Mouse (Mus musculus) MEL (cell line): ENCODE results near the gene Fhl4. TPM values are rescaled to one million over a fixed set of nuclear protein-coding genes. Genes with fewer than 3 reads are reported as not detected.

Experiments
- DNase-seq: peaks from one replicate; pipeline ENCODE4 v3.0.0; 2011; ENCODE audit warnings: low read depth, low spot score
- H3K27ac ChIP-seq: 2 replicates; pipeline ENCODE4 v1.5.1; 2012; ENCODE audit warnings: low read depth, mild to moderate bottlenecking, control low read depth, low read length, moderate library complexity; ENCODE audit not compliant: control insufficient read depth
- H3K27me3 ChIP-seq, 2 experiments: fragments of 150-350 bp in 1 of 2; sonication (generic) in 1 of 2; 2 replicates each; pipeline ENCODE4 v1.6.1; 2012; ENCODE audit warnings: low read length in 2 of 2, mild to moderate bottlenecking in 2 of 2, improper control_type of control experiment in 1 of 2, moderate library complexity in 1 of 2; ENCODE audit not compliant: insufficient read depth in 2 of 2, control insufficient read depth in 1 of 2
- H3K36me3 ChIP-seq, 2 experiments: 2 replicates each; pipeline ENCODE4 v1.6.1; 2012 to 2014; ENCODE audit warnings: low read length in 2 of 2, improper control_type of control experiment in 1 of 2, inconsistent platforms in 1 of 2, mild to moderate bottlenecking in 1 of 2; ENCODE audit not compliant: insufficient read depth in 2 of 2, control insufficient read depth in 1 of 2
- H3K4me1 ChIP-seq, 2 experiments: fragments of 150-350 bp in 1 of 2; sonication (generic) in 1 of 2; 2 replicates each; pipeline ENCODE4 v1.6.1; 2012; ENCODE audit warnings: low read length in 2 of 2, improper control_type of control experiment in 1 of 2, mild to moderate bottlenecking in 1 of 2; ENCODE audit not compliant: insufficient read depth in 2 of 2, control insufficient read depth in 1 of 2
- H3K4me3 ChIP-seq, 2 experiments: fragments of 150-350 bp in 1 of 2; sonication (generic) in 1 of 2; 2 replicates each; pipeline ENCODE4 v1.5.1; 2012; ENCODE audit warnings: low read depth in 2 of 2, low read length in 2 of 2, mild to moderate bottlenecking in 2 of 2, moderate library complexity in 2 of 2, control low read depth in 1 of 2, improper control_type of control experiment in 1 of 2; ENCODE audit not compliant: control insufficient read depth in 1 of 2, insufficient read depth in 1 of 2
- H3K79me2 ChIP-seq: 2 replicates; pipeline ENCODE4 v1.6.1; 2012; ENCODE audit warnings: mild to moderate bottlenecking, low read length, moderate library complexity; ENCODE audit not compliant: control insufficient read depth, poor library complexity, insufficient read depth
- H3K9ac ChIP-seq: 2 replicates; pipeline ENCODE4 v1.6.1; 2012; ENCODE audit warnings: low read depth, mild to moderate bottlenecking, control low read depth, low read length, moderate library complexity; ENCODE audit not compliant: control insufficient read depth, poor library complexity, severe bottlenecking
- H3K9me3 ChIP-seq: fragments of 150-350 bp; sonication (generic); replicated peaks from 2 replicates; pipeline ENCODE4 v1.6.1; 2012; ENCODE audit warnings: mild to moderate bottlenecking, low read length, improper control_type of control experiment, moderate library complexity; ENCODE audit not compliant: insufficient read depth
- CHD1 ChIP-seq: IDR thresholded peaks from 2 replicates; pipeline ENCODE4 v1.6.1; 2012; ENCODE audit warnings: low read depth, mild to moderate bottlenecking, inconsistent platforms, low read length, improper control_type of control experiment
- CTCF ChIP-seq, 3 experiments: IDR thresholded peaks in 2 of 3; conservative IDR thresholded peaks in 1 of 3; 2 replicates each; pipeline ENCODE4 v1.5.1; 2011 to 2012; ENCODE audit warnings: low read length in 3 of 3, low read depth in 2 of 3, mild to moderate bottlenecking in 2 of 3, improper control_type of control experiment in 1 of 3, inconsistent platforms in 1 of 3, mixed read lengths in 1 of 3, moderate library complexity in 1 of 3; ENCODE audit not compliant: control insufficient read depth in 1 of 3, insufficient read depth in 1 of 3, poor library complexity in 1 of 3, severe bottlenecking in 1 of 3
- ETS1 ChIP-seq: IDR thresholded peaks from 2 replicates; pipeline ENCODE4 v1.6.1; 2012; ENCODE audit warnings: low read depth, mild to moderate bottlenecking, inconsistent platforms, low read length, improper control_type of control experiment, moderate library complexity
- GABPA ChIP-seq: IDR thresholded peaks from 2 replicates; pipeline ENCODE4 v1.6.1; 2012; ENCODE audit warnings: low read depth, mild to moderate bottlenecking, inconsistent platforms, low read length, improper control_type of control experiment, moderate library complexity
- GATA1 ChIP-seq: IDR thresholded peaks from 2 replicates; pipeline ENCODE4 v1.6.1; 2011; ENCODE audit warnings: low read depth, low read length, improper control_type of control experiment
- HCFC1 ChIP-seq: IDR thresholded peaks from 2 replicates; pipeline ENCODE4 v1.6.1; 2012; ENCODE audit warnings: low read depth, mild to moderate bottlenecking, inconsistent platforms, low read length, improper control_type of control experiment, moderate library complexity
- KAT2A ChIP-seq: conservative IDR thresholded peaks from 2 replicates; pipeline ENCODE4 v1.6.1; 2012; ENCODE audit warnings: low read depth, low read length, improper control_type of control experiment, inconsistent platforms
- MAFK ChIP-seq: IDR thresholded peaks from 2 replicates; pipeline ENCODE4 v1.6.1; 2011; ENCODE audit warnings: low read depth, mild to moderate bottlenecking, low read length, improper control_type of control experiment, borderline replicate concordance
- MAX ChIP-seq: IDR thresholded peaks from 2 replicates; pipeline ENCODE4 v1.6.1; 2011; ENCODE audit warnings: low read length, improper control_type of control experiment
- MEF2A ChIP-seq: IDR thresholded peaks from 2 replicates; pipeline ENCODE4 v1.6.1; 2014; ENCODE audit warnings: low read depth, mild to moderate bottlenecking, inconsistent platforms, low read length, improper control_type of control experiment; ENCODE audit not compliant: poor library complexity, insufficient replicate concordance, severe bottlenecking; ENCODE audit errors: extremely low read depth
- MYC ChIP-seq: IDR thresholded peaks from 2 replicates; pipeline ENCODE4 v1.6.1; 2011; ENCODE audit warnings: low read depth, mild to moderate bottlenecking, low read length, improper control_type of control experiment, moderate library complexity
- NRF1 ChIP-seq: IDR thresholded peaks from 2 replicates; pipeline ENCODE4 v1.6.1; 2014; ENCODE audit warnings: low read depth, mild to moderate bottlenecking, inconsistent platforms, low read length, improper control_type of control experiment, moderate library complexity; ENCODE audit not compliant: poor library complexity, insufficient read depth, severe bottlenecking
- POLR2A ChIP-seq, 2 experiments: IDR thresholded peaks; 2 replicates each; pipeline ENCODE4 v1.6.1; 2011 to 2012; ENCODE audit warnings: low read length in 2 of 2, mild to moderate bottlenecking in 2 of 2, control low read depth in 1 of 2, improper control_type of control experiment in 1 of 2, low read depth in 1 of 2, moderate library complexity in 1 of 2; ENCODE audit not compliant: control insufficient read depth in 1 of 2, insufficient read depth in 1 of 2, poor library complexity in 1 of 2
- POLR2AphosphoS2 ChIP-seq: IDR thresholded peaks from 2 replicates; pipeline ENCODE4 v1.6.1; 2011; ENCODE audit warnings: low read length, improper control_type of control experiment
- POLR2AphosphoS5 ChIP-seq: IDR thresholded peaks from 2 replicates; pipeline ENCODE4 v1.6.1; 2012; ENCODE audit warnings: low read depth, borderline replicate concordance, mild to moderate bottlenecking, inconsistent platforms, low read length, moderate library complexity, mixed read lengths
- RAD21 ChIP-seq: IDR thresholded peaks from 2 replicates; pipeline ENCODE4 v1.6.1; 2011; ENCODE audit warnings: mild to moderate bottlenecking, low read depth, low read length, improper control_type of control experiment
- RCOR1 ChIP-seq: IDR thresholded peaks from 2 replicates; pipeline ENCODE4 v1.6.1; 2012; ENCODE audit warnings: low read depth, mild to moderate bottlenecking, inconsistent platforms, low read length, improper control_type of control experiment
- SIN3A ChIP-seq: IDR thresholded peaks from 2 replicates; pipeline ENCODE4 v1.6.1; 2012; ENCODE audit warnings: low read length, improper control_type of control experiment, inconsistent platforms
- SMC3 ChIP-seq: IDR thresholded peaks from 2 replicates; pipeline ENCODE4 v1.6.1; 2011; ENCODE audit warnings: low read depth, low read length, improper control_type of control experiment
- UBTF ChIP-seq: IDR thresholded peaks from 2 replicates; pipeline ENCODE4 v1.6.1; 2012; ENCODE audit warnings: low read depth, mild to moderate bottlenecking, inconsistent platforms, low read length, improper control_type of control experiment, moderate library complexity, borderline replicate concordance; ENCODE audit not compliant: insufficient read depth
- USF1 ChIP-seq: IDR thresholded peaks from 2 replicates; pipeline ENCODE4 v1.6.1; 2014; ENCODE audit warnings: low read depth, mild to moderate bottlenecking, inconsistent platforms, low read length, improper control_type of control experiment, moderate library complexity
- ZC3H11A ChIP-seq: IDR thresholded peaks from 2 replicates; pipeline ENCODE4 v1.6.1; 2012; ENCODE audit warnings: low read depth, mild to moderate bottlenecking, inconsistent platforms, low read length, improper control_type of control experiment
- ZKSCAN1 ChIP-seq: IDR thresholded peaks from 2 replicates; pipeline ENCODE4 v1.6.1; 2012; ENCODE audit warnings: low read depth, mild to moderate bottlenecking, inconsistent platforms, low read length, improper control_type of control experiment, moderate library complexity
- ZNF384 ChIP-seq: IDR thresholded peaks from 2 replicates; pipeline ENCODE4 v1.6.1; 2012; ENCODE audit warnings: low read depth, mild to moderate bottlenecking, inconsistent platforms, low read length, improper control_type of control experiment
- polyA plus RNA-seq, 2 experiments: library from polyadenylated mRNA; stranded (reverse) in 1 of 2; unstranded in 1 of 2; fragments of >175 nt in 1 of 2; fragments of >200 nt in 1 of 2; gene quantifications; 2 replicates each; pipeline versions ENCODE4 v1.2.1 to v1.2.4; 2012; ENCODE audit warnings: low replicate concordance in 2 of 2, low read depth in 1 of 2; ENCODE audit not compliant: insufficient read length in 2 of 2, insufficient read depth in 1 of 2, missing spikeins in 1 of 2
- total RNA-seq: library from RNA; depleted of rRNA; stranded (reverse); fragments of 300-350 nt; gene quantifications from 2 replicates; pipeline ENCODE4 v1.2.3, GENCODE M21; 2012

Fhl4 gene
- total and polyA plus RNA-seq, 3 experiments, result 0.63 to 0.69 TPM; not detected in 1

GRCm38 (mm10) chr10:85050668-85051208 is 51.6 kb downstream of the Fhl4 start:
- Histone ChIP-seq H3K9me3 (no peaks in the 10 kb centered on the region), H3K79me2 (no peaks in the 10 kb centered on the region), H3K27me3 (no peaks in the 10 kb centered on the region), H3K9ac (no peak overlapping the region), H3K27ac (no peak overlapping the region), H3K4me3 (no peak overlapping the region), H3K36me3 (no peaks in the 10 kb centered on the region), H3K4me1 (no peaks in the 10 kb centered on the region)
- TF ChIP-seq UBTF, result no peak
- TF ChIP-seq GATA1, result no peak
- no peak for TF ChIP-seq SIN3A
- no peak for TF ChIP-seq MYC
- DNase-seq, result no peak

- no peaks in the 10 kb centered on the region for H3K36me3 ChIP-seq
- H3K9ac ChIP-seq, result no peak overlapping the region
- no peak overlapping the region for H3K27ac ChIP-seq
- no peak for DNase-seq
- no peak overlapping the region for H3K4me3 ChIP-seq
- H3K27me3 ChIP-seq, result no peaks in the 10 kb centered on the region
- TF ChIP-seq MAX, result no peak
- no peak for TF ChIP-seq CHD1
- no peak for TF ChIP-seq POLR2AphosphoS2
- no peak for TF ChIP-seq POLR2AphosphoS5
- TF ChIP-seq ZKSCAN1, result no peak
- no peak for TF ChIP-seq MAFK
- TF ChIP-seq CTCF (IDR thresholded peaks at IDR 0.05 in 2 of 3, conservative IDR thresholded peaks at IDR 0.05 in 1 of 3; ENCODE audit: control insufficient read depth in 1 of 3, insufficient read depth in 1 of 3, low read depth in 2 of 3, low read length in 3 of 3, poor library complexity in 1 of 3, severe bottlenecking in 1 of 3), result no peak
- no peak for TF ChIP-seq KAT2A
- no peaks in the 10 kb centered on the region for H3K79me2 ChIP-seq
- no peaks in the 10 kb centered on the region for H3K9me3 ChIP-seq
- no peaks in the 10 kb centered on the region for H3K4me1 ChIP-seq
Observed at GRCm38 (mm10) chr10:85048008-85048407, 54.3 kb downstream of the Fhl4 start.

- TF ChIP-seq CTCF (IDR thresholded peaks at IDR 0.05 in 2 of 3, conservative IDR thresholded peaks at IDR 0.05 in 1 of 3; ENCODE audit: control insufficient read depth in 1 of 3, insufficient read depth in 1 of 3, low read depth in 2 of 3, low read length in 3 of 3, poor library complexity in 1 of 3, severe bottlenecking in 1 of 3), result peak; percentile 33 to 72 (median 61); a peak in 5 of 6 replicates
- no peak for TF ChIP-seq ZNF384
- no peak for TF ChIP-seq NRF1
- TF ChIP-seq SIN3A, result no peak
- TF ChIP-seq MAFK, result no peak
- no peak for TF ChIP-seq RCOR1
- no peak for TF ChIP-seq USF1
- TF ChIP-seq HCFC1, result no peak
- peak; percentile 70 for TF ChIP-seq RAD21
- TF ChIP-seq POLR2A (IDR thresholded peaks at IDR 0.05; ENCODE audit: control insufficient read depth in 1 of 2, insufficient read depth in 1 of 2, low read depth in 1 of 2, low read length in 2 of 2, poor library complexity in 1 of 2), result no peak
- TF ChIP-seq ETS1, result no peak
- peak; percentile 46 for TF ChIP-seq ZC3H11A
- TF ChIP-seq GABPA, result no peak
- TF ChIP-seq MEF2A, result no peak
- TF ChIP-seq SMC3, result peak; percentile 75
- no peak for TF ChIP-seq KAT2A
- TF ChIP-seq ZKSCAN1, result no peak
- TF ChIP-seq MAX, result no peak
- H3K79me2 ChIP-seq, result no peaks in the 10 kb centered on the region
- no peak overlapping the region for H3K27ac ChIP-seq
- no peaks in the 10 kb centered on the region for H3K9me3 ChIP-seq
- no peaks in the 10 kb centered on the region for H3K36me3 ChIP-seq
- no peak overlapping the region for H3K4me3 ChIP-seq
- DNase-seq, result peak; percentile 54
- H3K9ac ChIP-seq, result no peak overlapping the region
- no peaks in the 10 kb centered on the region for H3K4me1 ChIP-seq
- H3K27me3 ChIP-seq, result no peaks in the 10 kb centered on the region
Observed at GRCm38 (mm10) chr10:85046585-85046984, 55.7 kb downstream of the Fhl4 start.
